Mouse (Mus musculus): ENCODE results near the gene Nfasc.

Nfasc gene

DNA sequence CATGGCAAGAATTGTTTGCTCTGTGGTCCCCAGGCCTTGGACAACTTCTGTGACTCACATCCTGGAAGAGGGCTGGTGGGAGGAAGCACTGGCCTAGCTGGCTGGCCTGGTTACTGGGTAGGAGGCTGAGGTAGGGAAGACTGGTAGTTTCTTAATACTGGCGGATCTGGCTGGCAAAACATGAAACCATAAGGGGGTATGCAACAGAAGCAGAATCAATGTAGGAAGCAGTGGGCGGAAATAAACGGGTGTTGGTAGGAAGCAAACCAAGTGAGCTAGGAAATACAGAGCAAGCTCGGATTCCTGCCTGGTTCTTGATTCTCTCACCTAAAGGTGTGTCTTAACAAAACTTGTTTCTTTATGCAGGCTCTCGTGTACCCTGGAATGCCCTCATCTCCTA lies 149.5 kb downstream of the Nfasc start:
- ATAC-seq (ENCODE audit: insufficient number of reproducible peaks, low FRiP score, low TSS enrichment) = no peak

DNA sequence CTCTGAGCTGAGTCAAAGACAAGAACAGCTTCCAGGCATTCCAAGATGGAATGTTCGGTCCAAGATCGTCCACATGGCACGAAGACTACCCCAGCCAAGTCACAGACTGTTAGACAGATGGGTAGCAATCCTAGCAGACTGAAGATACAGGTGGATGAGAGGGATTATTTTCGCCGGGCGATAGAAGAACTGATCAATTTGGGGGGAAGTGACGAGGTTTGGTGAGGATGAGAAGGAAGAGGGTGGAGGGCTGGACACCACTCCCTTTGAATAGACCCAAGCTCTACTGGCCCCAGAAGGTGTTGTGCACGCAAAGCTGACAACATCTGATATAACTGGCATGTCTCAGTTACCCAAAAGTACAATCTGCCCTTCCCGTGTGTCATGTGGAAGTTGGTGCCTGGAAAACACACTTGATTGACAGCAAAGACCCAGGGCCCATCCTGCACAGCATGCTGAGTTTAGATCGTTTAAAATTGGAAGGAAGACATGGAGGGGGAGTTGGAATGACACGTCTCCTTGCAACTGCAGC lies 150.1 kb downstream of the Nfasc start:
- no peak for ATAC-seq (ENCODE audit: insufficient number of reproducible peaks, low FRiP score, low TSS enrichment)

DNA sequence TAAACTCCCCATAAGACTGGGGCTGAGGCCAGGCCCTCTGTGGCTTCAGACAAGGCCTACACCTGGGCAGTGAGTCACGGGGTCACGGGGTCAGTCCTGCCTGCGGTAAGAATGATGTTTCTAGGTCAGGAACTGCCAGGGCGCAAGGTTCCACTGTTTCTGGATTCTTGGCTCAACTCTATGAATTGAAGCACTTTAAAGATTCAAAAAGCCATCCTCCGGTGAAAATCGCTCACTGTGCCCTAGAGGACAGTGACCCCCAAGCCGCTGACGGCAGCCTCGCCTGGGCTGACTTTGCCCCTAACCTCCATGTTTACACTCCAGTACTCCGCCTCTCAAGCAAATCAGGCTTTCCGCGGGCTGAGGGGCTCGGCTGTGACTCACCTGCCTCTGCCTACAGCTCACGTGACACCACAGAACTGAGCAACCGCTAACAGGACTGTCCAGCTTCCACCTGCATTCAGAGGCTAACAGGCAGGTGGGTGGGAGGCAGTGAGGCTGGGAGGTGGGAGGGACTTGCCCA lies 154.9 kb downstream of the Nfasc start:
- ATAC-seq (ENCODE audit: insufficient number of reproducible peaks, low FRiP score, low TSS enrichment) = no peak

DNA sequence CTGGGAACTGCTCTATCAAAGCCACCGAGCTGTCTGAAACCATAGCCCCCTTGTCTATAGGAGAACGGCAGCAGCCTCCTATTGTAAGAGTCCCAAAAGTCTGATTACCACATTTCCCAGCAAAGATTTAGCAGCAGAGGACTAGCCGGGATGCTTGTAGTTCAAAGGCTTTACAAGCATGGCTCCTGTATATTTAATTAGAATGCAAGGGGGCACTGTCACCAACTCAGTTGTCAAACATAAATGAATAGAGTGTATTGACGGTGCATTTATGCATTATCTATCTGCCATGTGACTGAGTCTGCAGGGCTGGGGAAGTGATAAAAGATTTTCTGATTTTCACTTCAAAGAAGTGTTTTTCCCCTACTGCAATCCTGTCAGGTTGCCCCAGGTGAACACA lies 156.2 kb downstream of the Nfasc start:
- no peak for ATAC-seq (ENCODE audit: insufficient number of reproducible peaks, low FRiP score, low TSS enrichment)

DNA sequence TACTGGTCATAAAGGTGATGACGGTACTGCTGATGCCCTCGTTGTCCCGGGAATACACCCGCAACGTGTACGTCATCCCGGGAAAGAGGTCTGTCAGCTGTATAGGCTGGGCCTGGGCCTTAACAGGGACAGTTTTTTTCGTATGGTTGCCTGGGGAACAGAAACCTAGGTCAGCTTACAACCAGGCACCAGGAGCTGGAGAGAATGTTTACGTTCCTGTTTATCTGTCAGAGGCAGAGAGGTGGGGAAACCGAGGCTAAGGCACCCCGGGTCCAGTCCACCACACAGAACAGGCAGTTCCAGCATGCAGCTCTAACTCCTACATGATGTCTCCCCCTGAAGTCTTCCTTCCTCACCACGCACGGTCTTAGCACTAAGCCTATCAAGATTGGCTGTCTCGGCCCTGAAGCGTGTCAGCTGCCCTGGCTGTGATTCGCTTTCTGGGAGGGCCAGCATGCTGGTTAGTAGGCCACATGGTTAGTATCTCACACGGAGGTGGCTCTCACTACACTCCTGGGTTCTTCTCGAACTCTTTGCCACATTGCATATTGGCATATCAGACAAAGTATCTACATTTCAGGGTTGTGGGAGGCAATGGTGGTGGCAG lies 158.5 kb downstream of the Nfasc start:
- ATAC-seq (ENCODE audit: insufficient number of reproducible peaks, low FRiP score, low TSS enrichment) = no peak

DNA sequence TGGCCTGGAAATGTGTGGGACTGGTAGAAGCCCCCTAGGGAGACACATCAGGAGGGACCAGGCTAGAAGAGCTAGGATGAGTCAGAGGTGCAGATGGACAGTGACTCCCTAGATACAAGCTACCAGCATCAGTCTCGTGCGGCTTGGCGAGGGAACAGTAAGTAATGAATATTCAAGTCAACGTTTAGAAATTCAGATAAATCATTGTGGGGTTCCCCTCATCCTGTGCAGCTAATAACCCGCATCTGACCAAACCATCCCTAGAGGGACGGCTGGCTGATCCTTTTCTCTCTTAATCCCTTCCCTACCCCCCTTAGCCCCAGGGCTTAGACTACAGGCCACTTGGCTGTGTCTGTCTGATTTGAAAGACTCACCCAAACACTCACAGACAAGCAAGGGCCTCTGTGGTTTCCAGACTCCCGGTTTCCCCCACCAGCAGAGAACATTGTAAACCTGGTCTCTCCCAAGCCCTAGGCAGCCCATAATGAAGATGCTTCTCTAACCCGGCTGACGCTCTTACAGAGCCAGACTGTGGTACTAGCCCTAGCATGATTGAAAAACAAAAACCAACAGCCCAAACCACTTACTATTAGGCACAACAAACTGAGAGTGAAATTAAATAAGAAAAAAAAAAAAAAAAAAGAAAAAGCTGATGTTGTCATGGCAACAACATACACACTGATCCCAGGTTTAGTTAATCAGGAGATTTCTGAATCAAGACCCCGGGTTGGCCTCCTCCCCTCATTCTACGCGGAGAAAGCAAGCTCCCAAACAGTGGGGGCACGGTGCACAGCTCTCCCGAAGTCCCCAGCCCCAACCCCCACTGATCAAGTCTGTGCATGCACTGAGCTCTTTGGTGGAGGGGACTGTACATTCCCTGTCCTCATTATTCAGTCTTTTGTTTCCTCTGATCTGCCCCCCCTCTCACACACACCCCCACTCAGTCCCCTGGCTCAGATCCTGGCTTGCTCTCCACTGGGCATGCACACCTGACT lies 159.5 kb downstream of the Nfasc start:
- ATAC-seq (ENCODE audit: insufficient number of reproducible peaks, low FRiP score, low TSS enrichment) = no peak

DNA sequence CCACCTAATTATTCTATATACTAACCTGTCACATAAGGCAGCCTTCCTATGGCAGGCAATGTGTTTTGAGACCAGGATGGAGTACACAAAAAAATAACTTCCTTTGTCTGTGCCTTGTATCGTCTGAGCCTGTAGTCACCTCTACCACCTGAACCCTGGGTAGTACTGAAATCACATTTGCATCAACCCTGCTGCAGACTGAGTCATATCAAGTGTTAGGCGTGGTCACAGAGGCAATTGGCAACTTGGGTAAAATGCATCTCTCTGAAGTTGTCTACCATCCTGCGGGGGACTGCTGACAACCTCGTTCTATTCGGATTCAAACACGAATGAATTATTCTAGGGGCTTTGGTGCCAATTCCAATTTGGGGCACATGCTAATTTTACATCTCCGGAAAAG lies 161.5 kb downstream of the Nfasc start:
- ATAC-seq (ENCODE audit: insufficient number of reproducible peaks, low FRiP score, low TSS enrichment) = no peak

DNA sequence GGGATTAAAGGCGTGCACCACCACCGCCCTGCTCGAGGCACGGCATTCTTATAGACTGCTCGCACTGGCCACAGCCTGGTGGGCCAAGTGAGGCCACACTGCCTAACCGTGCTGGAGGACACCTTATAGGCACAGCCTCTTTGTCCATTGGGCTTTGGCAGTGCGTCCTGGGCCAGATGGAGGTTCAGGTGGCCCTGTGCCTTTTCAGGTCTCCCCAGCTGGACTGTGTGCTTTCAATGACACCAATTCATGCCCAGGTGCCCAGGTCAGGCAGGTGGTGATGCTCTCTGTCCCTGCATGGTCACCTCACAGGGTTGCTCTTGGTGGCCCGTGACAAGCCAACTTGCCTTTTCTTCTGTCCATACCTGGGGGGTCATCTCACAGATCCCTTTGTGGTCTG lies 164.8 kb downstream of the Nfasc start:
- ATAC-seq (ENCODE audit: insufficient number of reproducible peaks, low FRiP score, low TSS enrichment) = no peak

DNA sequence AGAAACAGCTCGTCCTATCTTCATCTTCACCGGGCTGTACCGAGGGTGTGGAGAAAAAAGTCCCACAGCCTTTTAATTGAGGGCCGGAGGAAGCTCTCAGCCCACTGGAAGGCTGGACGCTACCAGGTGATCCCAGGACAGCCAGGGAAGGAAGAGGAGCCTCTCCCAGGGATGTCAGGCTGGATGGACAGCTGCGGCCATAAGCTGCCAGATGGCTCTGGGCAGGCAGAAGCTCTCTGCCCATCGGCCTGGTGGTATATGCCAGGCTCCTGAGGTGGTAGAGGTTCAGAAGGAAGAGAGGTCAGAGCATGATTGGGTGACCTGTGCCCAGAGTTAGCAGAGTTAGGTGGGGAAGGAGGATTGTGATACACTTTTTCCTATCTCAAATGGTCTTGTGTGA lies 168.7 kb downstream of the Nfasc start:
- no peak for ATAC-seq (ENCODE audit: insufficient number of reproducible peaks, low FRiP score, low TSS enrichment)

DNA sequence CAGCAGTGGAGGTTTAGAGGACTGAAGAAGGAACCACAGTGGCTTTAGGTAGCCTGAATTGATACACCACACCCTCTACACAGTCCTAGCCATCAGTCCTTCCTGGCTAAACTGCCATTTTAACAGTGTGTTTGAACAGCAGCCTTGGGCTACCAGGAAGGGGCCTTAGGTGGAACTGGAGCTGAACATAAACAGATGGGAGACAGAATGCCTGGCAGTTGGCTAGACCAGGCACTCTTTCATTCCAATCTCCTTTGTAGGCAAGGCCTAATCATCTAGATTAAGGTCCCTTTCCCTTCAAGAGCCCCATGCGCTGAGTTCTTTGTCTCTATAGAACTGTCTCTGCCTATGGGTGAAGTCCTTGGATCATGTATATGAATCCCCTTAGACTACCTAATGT lies 170.0 kb downstream of the Nfasc start:
- no peak for ATAC-seq (ENCODE audit: insufficient number of reproducible peaks, low FRiP score, low TSS enrichment)

DNA sequence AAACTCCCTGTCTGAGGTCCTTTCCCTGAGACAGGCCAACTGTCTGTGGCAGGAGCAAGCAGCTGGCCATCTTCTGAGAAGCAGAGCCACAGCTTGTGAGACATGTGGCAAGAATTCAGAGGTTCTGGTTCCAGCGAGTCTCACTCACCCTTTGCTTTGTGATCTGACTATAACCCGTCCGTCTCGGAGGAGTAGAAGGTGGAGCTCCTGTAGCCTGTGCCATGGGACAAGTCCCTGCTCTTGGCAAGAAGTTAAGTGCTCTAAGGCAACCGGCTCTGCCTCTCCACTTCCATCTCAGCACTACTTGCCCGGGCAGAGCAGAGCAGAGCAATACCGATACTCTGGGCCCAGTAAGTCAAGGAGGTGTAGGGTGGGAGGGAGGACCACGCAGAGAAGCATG lies 170.7 kb downstream of the Nfasc start:
- ATAC-seq (ENCODE audit: insufficient number of reproducible peaks, low FRiP score, low TSS enrichment) = no peak

DNA sequence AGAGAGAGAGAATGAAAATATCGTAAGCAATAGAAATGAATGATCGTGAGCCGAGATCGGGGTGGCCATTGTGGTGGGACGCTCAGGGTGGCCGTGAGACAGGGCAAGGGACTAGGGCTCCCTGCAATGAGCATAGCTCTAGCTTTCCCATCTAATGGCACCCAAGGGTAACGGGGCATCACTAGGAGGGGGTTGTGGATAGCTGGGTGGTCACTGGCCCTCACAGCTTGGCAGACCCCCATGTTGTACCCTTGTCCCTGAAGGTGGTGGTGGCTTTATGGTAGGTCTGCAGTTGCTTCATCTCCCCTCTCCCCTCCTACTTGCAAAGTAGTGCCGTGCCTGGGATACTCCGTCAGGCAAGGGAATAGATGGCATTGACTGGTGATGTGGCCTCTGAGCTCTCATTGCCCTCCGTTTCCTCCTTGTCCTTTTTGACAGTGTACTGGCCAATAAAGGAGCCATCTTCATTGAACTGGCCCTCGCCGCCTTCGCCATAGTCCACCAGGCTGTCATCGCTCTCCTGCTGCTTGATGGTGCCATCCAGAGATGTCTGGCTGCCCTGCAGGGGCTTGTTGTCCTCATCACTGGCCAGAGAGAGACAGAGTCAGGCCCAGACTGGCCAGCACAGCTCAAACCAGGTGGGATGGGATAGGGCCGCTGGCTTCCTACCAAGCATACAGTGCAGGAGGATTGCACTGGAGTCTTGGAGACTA lies 171.4 kb downstream of the Nfasc start:
- ATAC-seq (ENCODE audit: insufficient number of reproducible peaks, low FRiP score, low TSS enrichment) = peak; percentile 17; the same call in 1 of the 2 replicates

DNA sequence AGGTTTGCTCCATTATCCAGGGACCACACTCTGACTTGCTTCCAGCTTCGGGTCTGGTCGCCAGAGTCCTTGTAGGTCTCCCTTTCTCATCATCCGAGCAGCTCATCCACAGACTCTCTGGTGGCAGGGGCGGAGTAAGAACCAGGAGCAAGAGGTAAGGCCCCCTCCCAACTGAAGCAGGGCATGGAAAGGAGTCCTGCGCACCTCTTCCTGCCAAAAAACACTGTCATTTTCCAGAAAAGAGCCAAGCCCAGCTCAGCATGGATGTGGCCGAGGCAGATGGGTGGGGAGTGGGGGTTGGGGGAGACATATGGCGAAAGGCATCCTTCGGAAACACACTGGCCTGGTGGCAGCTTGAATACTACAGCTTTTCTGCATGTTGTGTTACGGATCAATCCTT lies 172.1 kb downstream of the Nfasc start:
- ATAC-seq (ENCODE audit: insufficient number of reproducible peaks, low FRiP score, low TSS enrichment) = peak; percentile 77

DNA sequence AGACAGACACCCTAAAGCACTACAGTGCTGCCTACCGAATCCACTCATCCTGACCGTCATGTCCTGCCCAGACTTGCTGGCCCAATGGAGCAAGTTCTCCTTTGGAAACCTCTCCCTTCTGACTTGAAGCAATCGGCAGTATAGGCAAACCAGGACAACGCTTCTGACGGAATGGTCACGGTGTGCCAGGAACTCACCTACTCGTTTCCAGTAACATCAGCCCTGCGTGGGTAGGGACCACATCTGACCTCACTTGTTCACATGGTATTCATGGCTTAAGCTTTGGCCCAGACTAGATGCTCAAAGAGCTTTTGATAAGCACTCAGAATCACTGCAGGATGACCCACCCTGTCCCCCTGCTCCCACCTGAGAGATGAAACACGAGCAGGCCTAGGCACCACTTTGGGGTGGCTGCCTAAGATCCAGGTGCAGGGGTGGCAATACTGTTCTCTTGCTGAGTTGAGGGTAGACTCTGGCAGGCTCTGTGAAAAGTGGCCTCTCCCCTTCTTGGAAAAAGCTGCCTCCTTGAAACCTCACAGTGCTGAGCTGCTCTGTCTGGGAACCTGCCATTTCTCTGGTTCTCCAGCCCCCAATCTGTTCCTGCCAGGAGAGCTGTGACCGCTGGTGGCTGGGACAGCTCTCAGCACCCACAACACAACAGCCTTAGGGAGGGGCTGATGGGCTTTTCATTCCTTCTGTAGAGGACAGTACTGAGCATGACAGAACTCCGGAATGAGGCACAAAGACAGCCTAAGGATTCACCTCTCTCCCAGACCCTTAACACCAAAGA lies 174.1 kb downstream of the Nfasc start:
- no peak for ATAC-seq (ENCODE audit: insufficient number of reproducible peaks, low FRiP score, low TSS enrichment)

DNA sequence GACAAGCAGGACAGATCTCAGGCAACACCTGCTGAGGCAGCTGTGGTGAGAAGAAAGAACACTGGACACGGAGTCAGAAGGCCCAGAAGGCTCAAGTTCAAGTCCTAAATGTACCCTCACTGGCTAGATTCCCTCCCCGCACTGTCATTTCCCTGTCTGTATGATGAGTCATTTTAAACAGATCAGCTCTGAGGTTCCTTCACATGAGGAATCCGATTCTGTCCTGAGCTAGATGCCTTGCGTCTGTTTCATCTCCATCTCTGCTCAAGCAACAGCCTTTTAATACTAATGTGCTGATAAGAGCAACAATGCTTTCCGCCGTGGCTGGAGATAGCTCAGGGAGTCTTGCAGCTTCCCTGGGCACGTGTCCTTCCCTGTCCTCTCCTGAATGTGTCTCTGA lies 175.8 kb downstream of the Nfasc start:
- ATAC-seq (ENCODE audit: insufficient number of reproducible peaks, low FRiP score, low TSS enrichment) = no peak

DNA sequence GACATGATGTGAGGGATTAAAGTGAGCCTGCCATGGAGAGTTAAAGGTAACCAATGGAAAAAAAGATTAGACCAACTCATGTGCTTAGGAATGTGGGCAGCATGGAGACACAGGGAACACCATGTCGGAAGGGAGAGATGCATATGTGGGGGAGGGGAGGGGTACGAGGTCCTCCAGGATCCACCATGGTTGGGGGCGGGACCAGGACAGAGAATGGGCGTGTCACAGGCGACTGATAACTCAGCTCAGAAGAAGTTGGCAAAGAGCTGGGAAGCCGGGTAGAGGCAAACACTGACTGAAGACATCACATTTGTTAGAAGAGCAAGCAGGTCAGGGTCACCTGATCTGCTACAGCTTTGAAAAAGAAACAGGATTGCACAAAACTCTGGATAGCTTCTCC lies 176.7 kb downstream of the Nfasc start:
- no peak for ATAC-seq (ENCODE audit: insufficient number of reproducible peaks, low FRiP score, low TSS enrichment)

DNA sequence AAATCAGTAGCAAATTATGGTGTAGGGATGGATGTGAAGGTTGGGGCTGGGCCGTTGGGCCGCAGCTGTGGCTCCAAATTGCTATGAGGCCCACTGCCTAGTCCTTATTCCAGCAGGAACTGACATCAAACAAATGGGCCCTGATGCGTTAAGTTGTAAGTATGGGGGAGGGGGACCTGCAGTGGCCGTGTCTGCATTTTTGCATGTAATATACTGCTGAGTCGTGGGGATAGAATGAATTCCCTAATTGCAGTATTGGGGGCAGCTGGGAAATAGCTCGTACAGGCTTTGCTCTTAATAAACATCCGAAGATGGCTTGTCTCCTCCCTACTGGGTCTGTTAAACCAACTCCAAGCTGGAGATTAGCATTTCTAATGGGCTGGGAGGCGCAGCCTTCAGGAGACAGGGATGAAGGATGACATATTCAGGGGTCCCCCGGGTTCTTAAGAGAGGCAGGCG lies 179.2 kb downstream of the Nfasc start:
- no peak for ATAC-seq (ENCODE audit: insufficient number of reproducible peaks, low FRiP score, low TSS enrichment)

DNA sequence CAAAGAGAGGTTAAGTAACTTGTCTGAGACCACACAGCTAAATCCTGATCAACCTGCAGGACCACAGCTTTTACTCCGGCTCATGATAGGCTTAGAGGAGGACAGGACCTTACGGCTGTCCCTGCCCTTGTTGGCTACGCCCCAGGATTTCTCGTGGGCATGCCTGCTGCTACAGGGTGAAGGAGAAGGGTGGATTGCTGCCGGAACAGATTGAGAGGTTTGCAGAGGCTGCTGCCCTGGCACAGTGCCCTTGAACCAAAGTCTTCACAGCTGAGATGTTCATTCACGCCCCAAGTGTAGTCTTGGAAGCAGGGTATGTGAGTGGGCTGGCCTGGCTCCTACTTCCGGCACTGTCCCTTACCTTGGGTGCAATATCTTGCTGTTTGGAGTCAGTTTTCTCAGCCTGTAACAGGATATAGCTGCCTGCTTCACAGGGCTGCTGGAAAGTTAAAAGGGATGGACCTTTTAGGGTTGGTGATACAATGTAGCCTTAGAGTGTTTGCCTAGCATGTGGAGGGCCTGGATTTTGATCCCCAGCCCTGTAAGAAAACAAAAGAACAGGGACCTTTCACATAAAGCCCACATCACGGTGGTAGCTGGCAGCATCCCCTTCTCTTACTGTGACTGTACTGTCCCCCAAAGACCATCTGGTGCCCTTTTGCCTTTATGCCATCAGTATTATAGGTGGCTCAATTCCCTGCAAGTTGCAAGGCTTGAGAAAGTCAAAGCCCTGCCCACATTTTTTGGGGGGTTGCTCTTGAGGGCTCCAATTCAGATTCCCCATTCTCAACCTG lies 180.5 kb downstream of the Nfasc start:
- ATAC-seq (ENCODE audit: insufficient number of reproducible peaks, low FRiP score, low TSS enrichment) = 0 out of 2 replicates have a peak, but pooled peaks have one; percentile 27

DNA sequence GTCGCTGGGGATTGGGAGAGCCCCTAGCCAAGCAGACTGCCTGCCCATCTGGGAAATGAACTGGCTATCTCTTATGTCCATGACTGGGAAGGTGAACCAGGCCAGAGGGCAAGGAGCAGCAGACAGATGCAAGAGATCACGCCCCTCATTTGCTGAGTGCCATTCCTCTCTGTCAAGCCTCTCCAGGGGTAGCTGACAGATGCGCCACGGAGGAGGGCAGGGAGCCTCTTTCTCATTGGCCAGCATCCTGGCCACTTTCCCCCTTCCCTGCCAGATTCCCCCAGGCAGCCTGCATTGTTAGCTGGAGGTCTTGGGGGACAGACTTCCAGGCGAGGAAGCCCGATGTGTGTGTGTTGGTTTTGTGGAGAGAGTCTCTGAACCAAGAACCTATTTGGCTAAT lies 182.6 kb downstream of the Nfasc start:
- ATAC-seq (ENCODE audit: insufficient number of reproducible peaks, low FRiP score, low TSS enrichment) = no peak

Measured in cerebellum, adult (tissue).